Mouse (Mus musculus) frontal cortex, postnatal 25 days (tissue): ENCODE measurements around the gene Timm8a1.

Experiments used
- DNase-seq, 2 experiments: peaks; one replicate each; pipeline ENCODE4 v3.0.0; 2022; ENCODE audit warnings: low spot score in 2 of 2

Gene Timm8a1

DNA sequence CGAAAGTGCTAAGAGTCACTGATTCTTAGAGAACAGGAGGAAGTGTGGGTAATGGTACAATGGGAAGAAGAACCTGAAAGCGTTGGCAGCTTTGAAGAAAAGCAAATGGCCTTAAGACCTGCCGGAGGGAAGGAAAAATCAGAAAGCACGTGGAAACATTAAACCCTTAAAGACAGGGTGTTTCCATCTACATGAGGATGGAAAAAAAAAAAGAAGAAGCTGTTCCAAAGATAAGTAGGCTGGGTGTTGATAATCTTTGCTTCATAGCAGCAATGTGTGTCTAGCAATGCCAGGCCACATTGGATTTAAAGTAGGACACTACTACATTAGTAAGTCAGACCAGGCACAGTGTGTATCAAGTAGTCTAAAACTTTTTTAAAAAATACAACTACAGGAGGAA, 16.4 kb downstream of the Timm8a1 start:
- DNase-seq = no peak

GRCm38 (mm10) chrX:134523772-134524171, 17.9 kb downstream of the Timm8a1 start:
- DNase-seq = no peak

GRCm38 (mm10) chrX:134509473-134509872, 32.2 kb downstream of the Timm8a1 start:
- DNase-seq = no peak

DNA sequence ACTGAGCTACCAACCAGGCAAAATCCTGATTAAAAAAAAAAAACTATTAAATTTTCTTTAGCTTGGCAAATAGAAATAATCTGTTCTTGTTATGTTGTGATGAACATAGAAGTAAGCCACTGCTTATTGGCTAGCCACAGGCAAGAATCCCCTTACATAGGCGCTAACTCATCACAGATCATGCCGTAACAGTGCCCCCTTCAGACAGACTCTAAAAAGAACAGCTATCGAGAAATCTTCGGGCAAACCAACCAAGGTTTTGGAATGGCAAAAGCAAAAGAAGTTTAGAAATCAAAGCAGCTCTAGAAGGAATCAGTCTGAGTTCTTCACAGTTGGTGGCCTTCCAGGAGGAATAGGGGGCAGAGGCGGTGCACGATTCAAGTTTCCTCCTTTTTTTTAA, 33.7 kb downstream of the Timm8a1 start:
- DNase-seq = no peak

GRCm38 (mm10) chrX:134500651-134501050, 41.0 kb downstream of the Timm8a1 start:
- no peak for DNase-seq
